Mouse (Mus musculus): Measurements from ENCODE around the gene Mrpl2. TPM values are rescaled to one million over a fixed set of nuclear protein-coding genes. Genes with fewer than 3 reads are reported as not detected.
A peak's percentile ranks its signal among the peaks of the same experiment; 100 is the strongest.

The Mrpl2 gene
- polyA plus RNA-seq (2012; ENCODE audit: insufficient read depth, insufficient read length, missing spikeins), result 38.2 and 39.9 TPM in 2 replicates

DNA sequence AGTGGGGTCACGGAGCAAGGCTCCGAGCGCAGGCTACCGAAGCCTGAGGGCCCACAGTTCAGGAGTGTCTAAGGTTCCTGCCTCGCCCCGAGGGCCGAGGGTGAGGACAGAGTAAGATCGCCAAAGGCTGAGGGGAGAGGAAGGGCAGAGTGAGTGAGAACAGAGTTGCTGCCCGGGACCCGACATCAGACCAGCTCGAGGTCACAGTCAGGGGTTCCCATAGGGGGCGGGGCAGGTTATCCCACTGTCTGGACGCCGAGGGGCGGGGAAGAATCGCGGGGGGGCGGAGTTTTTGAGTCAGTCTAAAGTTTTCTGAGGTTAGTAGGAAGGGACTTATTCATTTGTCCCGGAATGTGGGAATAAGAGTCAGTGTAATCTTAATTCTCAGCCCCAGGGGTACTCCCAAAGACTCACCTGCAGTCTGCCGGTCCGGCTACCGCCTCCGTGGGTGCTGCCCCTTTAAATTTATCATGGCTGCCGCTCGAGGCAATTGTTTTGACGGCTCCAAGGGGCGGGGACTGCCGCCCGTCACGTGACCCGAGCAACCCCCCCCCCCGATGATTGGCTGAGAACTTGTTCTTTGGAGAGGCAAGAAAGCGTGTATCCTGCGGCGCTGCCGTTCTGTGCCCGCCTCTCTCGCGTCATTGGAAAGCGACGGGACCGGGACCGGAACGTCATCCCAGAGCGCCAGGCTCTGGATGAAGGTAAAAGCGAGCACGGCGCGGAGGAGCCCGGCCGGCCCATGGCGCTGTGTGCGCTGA, at the start of gene Mrpl2, which contains the start of gene Klc4:
Mrpl2 (plus strand) TSS at position 669 of the 761 bp plus-strand sequence.
Klc4 (minus strand) TSS at position 462 of the 761 bp plus-strand sequence.
- Histone ChIP-seq H3K4me3 (ENCODE audit: insufficient read depth, low read length) (peak within 1 kb of the TSS; percentile 78), H3K4me1 (ENCODE audit: control insufficient read depth, insufficient read depth, low read length) (peaks cover 18% of the 10 kb centered on the region), H3K27ac (ENCODE audit: insufficient read depth, low read depth, low read length) (peak within 1 kb of the TSS; percentile 49)
- TF ChIP-seq POLR2A (IDR thresholded peaks at IDR 0.05; ENCODE audit: borderline replicate concordance, low read depth, low read length), result no peak

DNA sequence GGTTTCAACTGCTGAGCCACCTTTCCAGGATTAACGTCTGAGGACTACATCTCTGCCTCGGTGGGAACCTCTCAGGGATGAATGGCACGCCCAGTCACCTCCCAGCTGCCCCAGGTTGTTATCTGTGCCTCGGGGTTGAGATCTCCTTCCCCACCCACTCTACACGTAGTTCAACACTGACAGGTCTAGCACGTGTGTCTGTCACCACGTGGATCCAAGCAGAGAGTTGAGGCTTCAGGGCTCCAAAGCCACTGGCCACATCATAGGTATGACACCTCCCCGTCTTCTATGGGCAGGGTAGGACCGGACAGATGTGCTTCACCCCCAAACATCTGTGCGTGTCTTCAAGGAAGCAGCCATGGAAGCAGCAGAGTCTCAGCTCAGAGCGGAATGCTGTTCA, 48.1 kb upstream of the Mrpl2 start:
- no peak for TF ChIP-seq CTCF (IDR thresholded peaks at IDR 0.05; ENCODE audit: low read depth, low read length)
- Histone ChIP-seq H3K27ac (ENCODE audit: insufficient read depth, low read depth, low read length) (no peak overlapping the region), H3K4me1 (ENCODE audit: control insufficient read depth, insufficient read depth, low read length) (0 out of 2 replicates have a peak, but pooled peaks cover 2% of the 10 kb centered on the region), H3K4me3 (ENCODE audit: insufficient read depth, low read length) (no peak overlapping the region)

DNA sequence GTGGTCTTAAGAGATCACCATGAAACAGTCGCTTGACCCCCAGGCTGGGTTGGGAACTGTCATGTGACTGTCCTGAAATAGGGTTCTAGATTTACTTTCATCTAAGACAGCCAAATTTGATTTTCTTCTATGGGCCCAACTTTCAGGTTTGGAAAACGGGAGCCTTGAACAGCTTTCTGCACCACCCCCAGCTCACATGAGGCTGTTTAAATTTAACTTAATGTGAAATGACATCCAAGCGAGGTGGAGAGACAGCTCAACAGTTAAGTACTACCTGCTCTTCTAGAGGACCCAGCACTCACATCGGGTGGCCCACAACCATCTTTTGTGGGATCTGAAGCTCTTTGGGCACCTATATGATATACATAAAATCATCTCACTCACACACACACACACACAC, 47.1 kb upstream of the Mrpl2 start:
- 0 out of 2 replicates have a peak, but pooled peaks cover 2% of the 10 kb centered on the region for H3K4me1 ChIP-seq (ENCODE audit: control insufficient read depth, insufficient read depth, low read length)
- no peak overlapping the region for H3K27ac ChIP-seq (ENCODE audit: insufficient read depth, low read depth, low read length)
- TF ChIP-seq CTCF (IDR thresholded peaks at IDR 0.05; ENCODE audit: low read depth, low read length) (no peak), POLR2A (IDR thresholded peaks at IDR 0.05; ENCODE audit: borderline replicate concordance, low read depth, low read length) (no peak)
- H3K4me3 ChIP-seq (ENCODE audit: insufficient read depth, low read length), result no peak overlapping the region

DNA sequence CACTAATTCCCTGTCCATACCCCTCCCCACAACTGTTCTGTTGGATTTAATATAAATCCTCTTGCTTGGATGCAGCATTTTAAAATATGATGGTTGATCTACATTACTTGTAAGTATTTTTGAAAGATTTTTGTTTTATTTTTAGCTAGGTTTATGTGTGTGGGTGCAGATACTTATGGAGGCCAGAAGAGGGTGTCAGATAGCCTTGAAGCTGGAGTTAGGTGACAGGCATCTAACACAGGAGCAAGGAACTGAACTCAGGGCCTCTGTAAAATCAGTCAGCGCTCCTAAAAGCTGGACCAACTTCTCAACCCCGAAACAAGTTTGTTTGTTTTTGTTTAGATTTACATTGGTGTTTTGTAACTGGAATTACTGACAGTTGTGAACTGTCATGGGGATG, 45.5 kb upstream of the Mrpl2 start:
- Histone ChIP-seq H3K4me1 (ENCODE audit: control insufficient read depth, insufficient read depth, low read length) (0 out of 2 replicates have a peak, but pooled peaks cover 2% of the 10 kb centered on the region), H3K4me3 (ENCODE audit: insufficient read depth, low read length) (no peak overlapping the region), H3K27ac (ENCODE audit: insufficient read depth, low read depth, low read length) (no peak overlapping the region)
- no peak for TF ChIP-seq POLR2A (IDR thresholded peaks at IDR 0.05; ENCODE audit: borderline replicate concordance, low read depth, low read length)

DNA sequence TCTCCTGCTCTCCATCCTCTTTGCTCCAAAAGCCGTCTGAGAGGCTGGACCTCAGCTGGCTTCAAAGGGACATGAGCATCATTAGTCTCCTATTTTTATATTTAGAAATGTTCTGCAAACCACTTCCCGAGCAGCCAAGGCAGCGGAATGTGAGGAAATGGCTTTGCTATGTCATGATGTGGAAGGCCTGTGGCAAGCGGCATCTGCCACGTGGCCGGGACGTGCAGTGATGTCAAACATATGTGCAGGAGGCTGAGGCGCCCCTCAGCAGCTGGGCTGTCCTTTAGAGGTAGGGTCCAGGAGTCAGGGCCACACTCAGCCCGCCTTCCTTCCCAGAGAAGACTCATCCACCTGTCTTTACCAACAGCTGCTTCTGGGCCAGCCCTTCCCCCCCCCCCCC, 43.8 kb upstream of the Mrpl2 start:
- Histone ChIP-seq H3K27ac (ENCODE audit: insufficient read depth, low read depth, low read length) (no peak overlapping the region), H3K4me3 (ENCODE audit: insufficient read depth, low read length) (no peak overlapping the region), H3K4me1 (ENCODE audit: control insufficient read depth, insufficient read depth, low read length) (0 out of 2 replicates have a peak, but pooled peaks cover 2% of the 10 kb centered on the region)
- TF ChIP-seq POLR2A (IDR thresholded peaks at IDR 0.05; ENCODE audit: borderline replicate concordance, low read depth, low read length) (no peak), CTCF (IDR thresholded peaks at IDR 0.05; ENCODE audit: low read depth, low read length) (no peak)

DNA sequence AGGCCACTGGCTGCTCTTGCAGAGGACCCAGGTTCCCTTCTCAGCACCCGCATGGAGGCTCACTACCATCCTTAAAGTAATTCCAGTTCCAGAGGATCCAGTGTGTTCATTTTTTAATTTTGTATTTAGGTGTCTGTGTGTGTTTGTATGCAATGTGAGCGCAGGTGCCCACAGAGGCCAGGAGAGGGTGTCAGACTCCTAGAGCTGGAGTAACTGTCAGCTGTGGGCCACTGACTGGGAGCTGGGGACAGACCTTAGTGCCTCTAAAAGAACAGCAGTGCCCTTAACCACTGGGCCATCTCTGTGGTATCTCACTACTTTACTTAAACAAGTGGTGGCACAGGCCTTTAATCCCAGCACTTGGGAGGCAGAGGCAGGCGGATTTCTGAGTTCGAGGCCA, 42.8 kb upstream of the Mrpl2 start:
- Histone ChIP-seq H3K4me3 (ENCODE audit: insufficient read depth, low read length) (no peak overlapping the region), H3K27ac (ENCODE audit: insufficient read depth, low read depth, low read length) (no peak overlapping the region), H3K4me1 (ENCODE audit: control insufficient read depth, insufficient read depth, low read length) (0 out of 2 replicates have a peak, but pooled peaks cover 2% of the 10 kb centered on the region)
- TF ChIP-seq CTCF (IDR thresholded peaks at IDR 0.05; ENCODE audit: low read depth, low read length), result no peak

DNA sequence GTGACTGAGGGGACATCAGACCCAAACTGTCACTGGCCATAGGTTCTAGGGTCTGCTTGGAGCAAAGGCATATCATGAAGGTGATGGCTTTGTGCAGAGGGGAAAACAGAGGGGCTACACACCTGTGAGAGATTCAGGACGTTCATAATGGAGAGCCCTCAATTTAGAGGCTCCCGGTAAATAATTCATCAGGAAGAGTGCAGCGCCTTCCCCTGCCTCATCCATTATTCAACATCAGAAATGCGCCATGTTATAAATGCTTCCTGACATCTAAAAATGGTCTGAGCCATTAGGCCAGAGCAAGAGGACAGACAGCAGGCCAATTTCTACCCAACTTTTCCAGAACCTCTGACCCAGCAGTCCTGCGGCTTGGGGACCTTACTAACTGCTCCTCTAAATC, 40.9 kb upstream of the Mrpl2 start:
- Histone ChIP-seq H3K4me3 (ENCODE audit: insufficient read depth, low read length) (no peak overlapping the region), H3K4me1 (ENCODE audit: control insufficient read depth, insufficient read depth, low read length) (peaks cover 8% of the 10 kb centered on the region), H3K27ac (ENCODE audit: insufficient read depth, low read depth, low read length) (no peak overlapping the region)
- TF ChIP-seq CTCF (IDR thresholded peaks at IDR 0.05; ENCODE audit: low read depth, low read length), result no peak
- TF ChIP-seq POLR2A (IDR thresholded peaks at IDR 0.05; ENCODE audit: borderline replicate concordance, low read depth, low read length), result no peak

DNA sequence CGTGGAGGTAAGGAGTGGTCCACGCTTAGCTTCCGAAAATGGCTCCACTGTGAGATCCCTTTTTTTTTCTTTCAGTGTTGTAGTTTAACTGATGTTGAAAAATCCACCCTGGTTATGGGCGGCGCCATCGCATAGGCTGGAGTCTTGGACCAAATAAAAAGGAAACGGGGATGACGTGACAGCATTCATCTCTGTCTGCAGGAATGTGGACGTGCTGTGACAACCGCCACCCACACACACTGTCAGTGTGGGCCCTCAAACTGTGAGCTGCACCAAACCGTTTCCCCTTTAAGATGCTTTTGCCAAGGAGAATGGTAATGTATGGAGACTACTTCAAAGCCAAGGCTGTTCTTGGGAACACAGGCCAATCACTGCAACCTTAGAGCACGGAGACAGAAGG, 40.0 kb upstream of the Mrpl2 start:
- H3K4me1 ChIP-seq (ENCODE audit: control insufficient read depth, insufficient read depth, low read length), result peaks cover 8% of the 10 kb centered on the region
- H3K27ac ChIP-seq (ENCODE audit: insufficient read depth, low read depth, low read length), result no peak overlapping the region
- TF ChIP-seq CTCF (IDR thresholded peaks at IDR 0.05; ENCODE audit: low read depth, low read length), result no peak
- no peak for TF ChIP-seq POLR2A (IDR thresholded peaks at IDR 0.05; ENCODE audit: borderline replicate concordance, low read depth, low read length)
- H3K4me3 ChIP-seq (ENCODE audit: insufficient read depth, low read length), result no peak overlapping the region

DNA sequence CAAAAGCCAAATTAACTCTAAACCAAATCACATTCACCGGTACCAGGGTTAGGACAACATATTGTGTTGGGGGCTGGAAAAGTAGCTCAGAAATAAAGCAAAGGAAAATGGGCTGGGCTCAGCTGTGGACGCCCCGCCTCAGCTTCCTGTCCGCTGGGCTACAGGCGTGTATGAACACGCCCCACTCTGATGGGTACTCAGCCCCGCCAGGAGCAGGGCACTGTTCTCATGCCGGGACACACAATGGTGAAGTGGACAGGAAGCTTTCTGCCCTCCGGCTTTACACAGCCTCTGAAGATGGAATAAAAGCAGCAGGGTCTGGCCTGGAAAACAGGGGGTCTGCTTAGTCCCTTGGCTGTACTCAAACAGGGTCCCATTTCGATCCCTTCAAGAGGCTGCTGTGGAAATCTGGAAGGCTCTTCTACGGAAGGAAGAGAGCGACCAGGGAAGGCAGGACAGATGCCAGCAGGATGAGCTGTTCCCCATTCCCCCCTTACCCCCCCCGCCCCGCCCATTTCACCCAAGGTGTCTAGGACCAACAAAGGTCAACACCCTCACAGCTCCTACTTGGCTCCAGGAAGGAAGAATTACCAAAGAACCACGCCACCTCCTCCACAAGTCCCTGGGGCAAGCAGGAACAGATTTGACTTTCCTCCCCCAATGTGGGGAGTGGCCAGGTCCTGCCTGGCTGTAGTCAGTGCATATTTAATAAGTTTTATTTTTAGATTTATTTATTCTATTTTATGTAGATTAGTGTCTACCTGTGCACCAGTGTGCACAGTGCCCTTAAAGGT, 36.1 kb upstream of the Mrpl2 start:
- no peak overlapping the region for H3K27ac ChIP-seq (ENCODE audit: insufficient read depth, low read depth, low read length)
- TF ChIP-seq POLR2A (IDR thresholded peaks at IDR 0.05; ENCODE audit: borderline replicate concordance, low read depth, low read length) (no peak), CTCF (IDR thresholded peaks at IDR 0.05; ENCODE audit: low read depth, low read length) (no peak)
- peaks cover 6% of the 10 kb centered on the region for H3K4me1 ChIP-seq (ENCODE audit: control insufficient read depth, insufficient read depth, low read length)
- peak overlapping the region; percentile 32 for H3K4me3 ChIP-seq (ENCODE audit: insufficient read depth, low read length)

DNA sequence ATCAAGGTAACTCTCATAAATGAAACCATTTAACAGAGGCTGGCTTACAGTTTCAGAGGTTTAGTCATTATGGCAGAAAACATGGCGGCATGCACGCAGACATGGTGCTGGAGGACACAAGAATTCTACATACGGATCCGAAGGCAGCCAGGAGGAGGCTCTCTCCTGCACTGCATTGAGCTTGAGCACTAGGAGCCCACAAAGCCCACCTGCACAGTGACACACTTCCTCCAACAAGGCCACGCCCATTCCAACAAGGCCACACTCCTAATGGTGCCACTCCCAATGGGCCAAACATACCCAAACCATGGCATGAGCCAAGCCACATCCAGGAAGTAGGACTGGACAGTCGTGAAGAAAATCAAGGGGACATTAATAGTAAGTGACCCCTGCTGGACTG, 34.7 kb upstream of the Mrpl2 start:
- H3K4me1 ChIP-seq (ENCODE audit: control insufficient read depth, insufficient read depth, low read length), result peaks cover 6% of the 10 kb centered on the region
- no peak for TF ChIP-seq CTCF (IDR thresholded peaks at IDR 0.05; ENCODE audit: low read depth, low read length)
- no peak for TF ChIP-seq POLR2A (IDR thresholded peaks at IDR 0.05; ENCODE audit: borderline replicate concordance, low read depth, low read length)

More for the DNA sequence above, 34.7 kb upstream of the Mrpl2 start:
- H3K4me3 ChIP-seq (ENCODE audit: insufficient read depth, low read length), result no peak overlapping the region
- no peak overlapping the region for H3K27ac ChIP-seq (ENCODE audit: insufficient read depth, low read depth, low read length)

All from bone marrow macrophage, adult 2 months (primary cell).